Mouse (Mus musculus) layer of hippocampus, postnatal 10 days (tissue): ENCODE results near the gene Gm10717. TPM values are rescaled to one million over a fixed set of nuclear protein-coding genes. Genes with fewer than 3 reads are reported as not detected.
"Not testable (repeated sequence)": the region's sequence is repeated elsewhere in the genome, so short reads cannot be mapped to it uniquely, and the experiment has no call there.

Source experiments
- DNase-seq, 2 experiments: peaks; one replicate each; pipeline ENCODE4 v3.0.0; 2021; ENCODE audit warnings: low spot score in 2 of 2
- microRNA-seq, 2 experiments: library from miRNA; unstranded; fragments of <30 nt; microRNA quantifications; one replicate each; pipeline ENCODE4 v1.2.0; 2021
- total RNA-seq, 2 experiments: library from RNA; stranded (reverse); gene quantifications; 2 replicates each; pipeline ENCODE4 v1.2.3; 2021

The Gm10717 gene
- total RNA-seq, 2 experiments from 2014 or later: not detected

DNA sequence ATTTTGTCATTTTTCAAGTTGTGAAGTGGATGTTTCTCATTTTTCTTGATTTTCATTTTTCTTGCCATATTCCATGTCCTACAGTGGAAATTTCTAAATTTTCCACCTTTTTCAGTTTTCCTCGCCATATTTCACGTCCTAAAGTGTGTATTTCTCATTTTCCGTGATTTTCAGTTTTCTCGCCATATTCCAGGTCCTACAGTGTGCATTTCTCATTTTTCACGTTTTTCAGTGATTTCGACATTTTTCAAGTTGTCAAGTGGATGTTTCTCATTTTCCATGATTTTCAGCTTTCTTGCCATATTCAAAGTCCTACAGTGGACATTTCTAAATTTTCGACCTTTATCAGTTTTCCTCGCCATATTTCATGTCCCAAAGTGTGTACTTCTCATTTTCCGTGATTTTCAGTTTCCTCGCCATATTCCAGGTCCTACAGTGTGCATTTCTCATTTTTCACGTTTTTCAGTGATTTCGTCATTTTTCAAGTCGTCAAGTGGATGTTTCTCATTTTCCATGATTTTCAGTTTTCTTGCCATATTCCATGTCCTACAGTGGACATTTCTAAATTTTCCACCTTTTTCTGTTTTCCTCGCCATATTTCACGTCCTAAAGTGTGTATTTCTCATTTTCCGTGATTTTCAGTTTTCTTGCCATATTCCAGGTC, 1.1 kb upstream of the Gm10717 start:
- DNase-seq: peak; percentile 80 to 81

- DNase-seq: peak; percentile 76 to 80
These were observed 436 bp downstream of the Gm10717 start for GRCm38 (mm10) chr9:3025653-3026052.

DNA sequence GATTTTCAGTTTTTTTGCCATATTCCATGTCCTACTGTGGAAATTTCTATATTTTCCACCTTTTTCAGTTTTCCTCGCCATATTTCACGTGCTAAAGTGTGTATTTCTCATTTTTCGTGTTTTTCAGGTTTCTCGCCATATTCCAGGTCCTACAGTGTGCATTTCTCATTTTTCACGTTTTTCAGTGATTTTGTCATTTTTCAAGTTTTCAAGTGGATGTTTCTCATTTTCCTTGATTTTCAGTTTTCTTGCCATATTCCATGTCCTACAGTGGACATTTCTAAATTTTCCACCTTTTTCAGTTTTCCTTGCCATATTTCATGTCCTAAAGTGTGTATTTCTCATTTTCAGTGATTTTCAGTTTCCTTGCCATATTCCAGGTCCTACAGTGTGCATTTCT, 919 bp downstream of the Gm10717 start:
- DNase-seq: not testable (repeated sequence)

- DNase-seq: not testable (repeated sequence)
These were observed 1.5 kb downstream of the Gm10717 start for GRCm38 (mm10) chr9:3026741-3027140.

GRCm38 (mm10) chr9:3027200-3027599, 2.0 kb downstream of the Gm10717 start:
- not testable (repeated sequence) for DNase-seq

DNA sequence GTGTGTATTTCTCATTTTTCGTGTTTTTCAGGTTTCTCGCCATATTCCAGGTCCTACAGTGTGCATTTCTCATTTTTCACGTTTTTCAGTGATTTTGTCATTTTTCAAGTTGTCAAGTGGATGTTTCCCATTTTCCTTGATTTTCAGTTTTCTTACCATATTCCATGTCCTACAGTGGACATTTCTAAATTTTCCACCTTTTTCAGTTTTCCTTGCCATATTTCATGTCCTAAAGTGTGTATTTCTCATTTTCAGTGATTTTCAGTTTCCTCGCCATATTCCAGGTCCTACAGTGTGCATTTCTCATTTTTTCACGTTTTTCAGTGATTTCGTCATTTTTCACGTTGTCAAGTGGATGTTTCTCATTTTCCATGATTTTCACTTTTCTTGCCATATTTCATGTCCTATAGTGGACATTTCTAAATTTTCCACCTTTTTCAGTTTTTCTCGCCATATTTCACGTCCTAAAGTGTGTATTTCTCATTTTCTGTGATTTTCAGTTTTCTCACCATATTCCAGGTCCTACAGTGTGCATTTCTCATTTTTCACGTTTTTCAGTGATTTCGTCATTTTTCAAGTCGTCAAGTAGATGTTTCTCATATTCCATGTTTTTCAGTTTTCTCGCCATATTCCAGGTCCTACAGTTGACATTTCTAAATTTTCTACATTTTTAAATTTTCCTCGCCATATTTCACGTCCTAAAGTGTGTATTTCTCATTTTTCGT, 4.2 kb downstream of the Gm10717 start:
- DNase-seq: peak; percentile 10 to 38

- DNase-seq: not testable (repeated sequence)
These were observed 5.6 kb downstream of the Gm10717 start for GRCm38 (mm10) chr9:3030677-3031318.

GRCm38 (mm10) chr9:3034299-3034698, 9.1 kb downstream of the Gm10717 start, which contains the start of gene Gm17535:
Gm17535 (plus strand) TSS chr9:3034599.
- not testable (repeated sequence) for DNase-seq

DNA sequence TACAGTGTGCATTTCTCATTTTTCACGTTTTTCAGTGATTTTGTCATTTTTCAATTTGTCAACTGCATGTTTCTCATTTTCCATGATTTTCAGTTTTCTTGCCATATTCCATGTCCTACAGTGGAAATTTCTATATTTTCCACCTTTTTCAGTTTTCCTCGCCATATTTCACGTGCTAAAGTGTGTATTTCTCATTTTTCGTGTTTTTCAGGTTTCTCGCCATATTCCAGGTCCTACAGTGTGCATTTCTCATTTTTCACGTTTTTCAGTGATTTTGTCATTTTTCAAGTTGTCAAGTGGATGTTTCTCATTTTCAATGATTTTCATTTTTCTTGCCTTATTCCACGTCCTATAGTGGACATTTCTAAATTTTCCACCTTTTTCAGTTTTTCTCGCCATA, 11.4 kb downstream of the Gm10717 start, which contains the start of gene Gm10715:
TSS of gene Gm10715 (plus strand) at position 301 of the 400 bp plus-strand sequence.
- DNase-seq: not testable (repeated sequence)

DNA sequence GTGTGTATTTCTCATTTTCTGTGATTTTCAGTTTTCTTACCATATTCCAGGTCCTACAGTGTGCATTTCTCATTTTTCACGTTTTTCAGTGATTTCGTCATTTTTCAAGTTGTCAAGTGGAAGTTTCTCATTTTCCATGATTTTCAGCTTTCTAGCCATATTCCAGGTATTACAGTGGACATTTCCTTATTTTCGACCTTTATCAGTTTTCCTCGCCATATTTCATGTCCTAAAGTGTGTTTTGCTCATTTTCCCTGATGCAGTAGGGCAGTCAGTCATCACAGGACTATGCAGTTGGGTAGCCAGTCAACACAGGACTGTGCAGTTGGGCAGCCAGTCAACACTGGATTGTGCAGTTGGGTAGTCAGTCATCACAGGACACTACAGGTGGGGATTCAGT, 12.9 kb downstream of the Gm10717 start:
- not testable (repeated sequence) for DNase-seq

Small RNA genes within 50 kb of the gene (microRNA-seq; reads per million reads assigned to microRNA genes)
- gene Mir101c: 0 reads per million in 2 experiments

Other genes starting within 250 kb of the Gm10717 start
- gene Gm10722, start 24.5 kb upstream of the Gm10717 start, total RNA-seq: not detected
- not detected for gene Gm11168, start 22.1 kb upstream of the Gm10717 start, total RNA-seq
- gene Gm10721, start 12.3 kb upstream of the Gm10717 start, total RNA-seq: 1 to 10 TPM in 1 of 2 experiments, not detected in 1; 1.3 TPM
- not detected for gene Gm10720, start 9.8 kb upstream of the Gm10717 start, total RNA-seq
- gene Gm10719, start 8.0 kb upstream of the Gm10717 start, total RNA-seq: under 1 TPM; 0.62 to 0.76 TPM
- gene Gm10718, start 1.9 kb upstream of the Gm10717 start, total RNA-seq: 1 to 10 TPM in 1 of 2 experiments, under 1 TPM in 1; 0.91 to 1.1 TPM
- gene Gm17535, start 9.2 kb downstream of the Gm10717 start, total RNA-seq: not detected
- gene Gm10715, start 11.5 kb downstream of the Gm10717 start, total RNA-seq: not detected